Mouse (Mus musculus): ENCODE data around the gene Cmip. TPM values are rescaled to one million over a fixed set of nuclear protein-coding genes. Genes with fewer than 3 reads are reported as not detected.

The Cmip gene
- polyA plus RNA-seq, 1 experiment = 112 TPM

- Histone ChIP-seq H3K36me3 (ENCODE audit: control insufficient read depth, insufficient read depth, low read length) (peaks cover 2% of the 10 kb centered on the region), H3K4me1 (ENCODE audit: control insufficient read depth, insufficient read depth, low read length) (no peaks in the 10 kb centered on the region), H3K4me3 (ENCODE audit: insufficient read depth, low read depth, low read length) (no peak overlapping the region), H3K27me3 (replicated peaks; ENCODE audit: control insufficient read depth, insufficient read depth, low read length) (no peaks in the 10 kb centered on the region), H3K27ac (ENCODE audit: insufficient read depth, low read depth, low read length) (no peak overlapping the region)
- TF ChIP-seq POLR2A (IDR thresholded peaks at IDR 0.05; ENCODE audit: low read depth, low read length) (no peak), CTCF (conservative IDR thresholded peaks at IDR 0.05; ENCODE audit: insufficient read depth, insufficient read length, low read depth, low read length) (no peak)
- DNase-seq = no peak
- 90% methylated on average over 14 of the region's 14 CpGs for WGBS
These were observed 183.5 kb downstream of the Cmip start for GRCm38 (mm10) chr8:117440317-117440716.

- no peaks in the 10 kb centered on the region for H3K27me3 ChIP-seq (replicated peaks; ENCODE audit: control insufficient read depth, insufficient read depth, low read length)
- no peaks in the 10 kb centered on the region for H3K4me1 ChIP-seq (ENCODE audit: control insufficient read depth, insufficient read depth, low read length)
- DNase-seq = no peak
- no peak for TF ChIP-seq CTCF (conservative IDR thresholded peaks at IDR 0.05; ENCODE audit: insufficient read depth, insufficient read length, low read depth, low read length)
- TF ChIP-seq POLR2A (IDR thresholded peaks at IDR 0.05; ENCODE audit: low read depth, low read length) = no peak
- no peak overlapping the region for H3K4me3 ChIP-seq (ENCODE audit: insufficient read depth, low read depth, low read length)
- WGBS = 78% methylated on average over 6 of the region's 6 CpGs
- H3K27ac ChIP-seq (ENCODE audit: insufficient read depth, low read depth, low read length) = no peak overlapping the region
- H3K36me3 ChIP-seq (ENCODE audit: control insufficient read depth, insufficient read depth, low read length) = peaks cover 2% of the 10 kb centered on the region
These were observed 183.9 kb downstream of the Cmip start for GRCm38 (mm10) chr8:117440759-117441158.

- no peak for TF ChIP-seq POLR2A (IDR thresholded peaks at IDR 0.05; ENCODE audit: low read depth, low read length)
- no peak for TF ChIP-seq CTCF (conservative IDR thresholded peaks at IDR 0.05; ENCODE audit: insufficient read depth, insufficient read length, low read depth, low read length)
- peaks cover 1% of the 10 kb centered on the region for H3K36me3 ChIP-seq (ENCODE audit: control insufficient read depth, insufficient read depth, low read length)
- no peak overlapping the region for H3K27ac ChIP-seq (ENCODE audit: insufficient read depth, low read depth, low read length)
- H3K4me3 ChIP-seq (ENCODE audit: insufficient read depth, low read depth, low read length) = no peak overlapping the region
- 81% methylated on average over 5 of the region's 5 CpGs for WGBS
- no peaks in the 10 kb centered on the region for H3K4me1 ChIP-seq (ENCODE audit: control insufficient read depth, insufficient read depth, low read length)
- no peak for DNase-seq
- no peaks in the 10 kb centered on the region for H3K27me3 ChIP-seq (replicated peaks; ENCODE audit: control insufficient read depth, insufficient read depth, low read length)
These were observed 188.6 kb downstream of the Cmip start for GRCm38 (mm10) chr8:117445507-117445906.

GRCm38 (mm10) chr8:117446344-117446997 is 189.6 kb downstream of the Cmip start:
- WGBS = 61% methylated on average over 15 of the region's 15 CpGs
- Histone ChIP-seq H3K27ac (ENCODE audit: insufficient read depth, low read depth, low read length) (no peak overlapping the region), H3K4me3 (ENCODE audit: insufficient read depth, low read depth, low read length) (no peak overlapping the region), H3K36me3 (ENCODE audit: control insufficient read depth, insufficient read depth, low read length) (peaks cover 1% of the 10 kb centered on the region), H3K4me1 (ENCODE audit: control insufficient read depth, insufficient read depth, low read length) (no peaks in the 10 kb centered on the region), H3K27me3 (replicated peaks; ENCODE audit: control insufficient read depth, insufficient read depth, low read length) (no peaks in the 10 kb centered on the region)
- no peak for DNase-seq
- no peak for TF ChIP-seq CTCF (conservative IDR thresholded peaks at IDR 0.05; ENCODE audit: insufficient read depth, insufficient read length, low read depth, low read length)
- TF ChIP-seq POLR2A (IDR thresholded peaks at IDR 0.05; ENCODE audit: low read depth, low read length) = no peak

GRCm38 (mm10) chr8:117451072-117451471 is 194.2 kb downstream of the Cmip start:
- Histone ChIP-seq H3K27ac (ENCODE audit: insufficient read depth, low read depth, low read length) (no peak overlapping the region), H3K36me3 (ENCODE audit: control insufficient read depth, insufficient read depth, low read length) (peaks cover 4% of the 10 kb centered on the region), H3K27me3 (replicated peaks; ENCODE audit: control insufficient read depth, insufficient read depth, low read length) (no peaks in the 10 kb centered on the region), H3K4me1 (ENCODE audit: control insufficient read depth, insufficient read depth, low read length) (no peaks in the 10 kb centered on the region), H3K4me3 (ENCODE audit: insufficient read depth, low read depth, low read length) (no peak overlapping the region)
- DNase-seq = no peak
- no peak for TF ChIP-seq CTCF (conservative IDR thresholded peaks at IDR 0.05; ENCODE audit: insufficient read depth, insufficient read length, low read depth, low read length)
- no peak for TF ChIP-seq POLR2A (IDR thresholded peaks at IDR 0.05; ENCODE audit: low read depth, low read length)
- WGBS = 76% methylated on average over 9 of the region's 9 CpGs

- no peaks in the 10 kb centered on the region for H3K27me3 ChIP-seq (replicated peaks; ENCODE audit: control insufficient read depth, insufficient read depth, low read length)
- H3K4me3 ChIP-seq (ENCODE audit: insufficient read depth, low read depth, low read length) = no peak overlapping the region
- no peak for TF ChIP-seq POLR2A (IDR thresholded peaks at IDR 0.05; ENCODE audit: low read depth, low read length)
- no peak for TF ChIP-seq CTCF (conservative IDR thresholded peaks at IDR 0.05; ENCODE audit: insufficient read depth, insufficient read length, low read depth, low read length)
- WGBS = 70% methylated on average over 6 of the region's 6 CpGs
- no peak overlapping the region for H3K27ac ChIP-seq (ENCODE audit: insufficient read depth, low read depth, low read length)
- H3K4me1 ChIP-seq (ENCODE audit: control insufficient read depth, insufficient read depth, low read length) = no peaks in the 10 kb centered on the region
- no peak for DNase-seq
- peaks cover 6% of the 10 kb centered on the region; the same call in 1 of the 2 replicates for H3K36me3 ChIP-seq (ENCODE audit: control insufficient read depth, insufficient read depth, low read length)
These were observed 197.1 kb downstream of the Cmip start for GRCm38 (mm10) chr8:117453974-117454373.

- H3K36me3 ChIP-seq (ENCODE audit: control insufficient read depth, insufficient read depth, low read length) = peaks cover 4% of the 10 kb centered on the region; the same call in 1 of the 2 replicates
- no peak overlapping the region for H3K27ac ChIP-seq (ENCODE audit: insufficient read depth, low read depth, low read length)
- no peaks in the 10 kb centered on the region for H3K27me3 ChIP-seq (replicated peaks; ENCODE audit: control insufficient read depth, insufficient read depth, low read length)
- H3K4me3 ChIP-seq (ENCODE audit: insufficient read depth, low read depth, low read length) = no peak overlapping the region
- 88% methylated on average over 14 of the region's 14 CpGs for WGBS
- TF ChIP-seq POLR2A (IDR thresholded peaks at IDR 0.05; ENCODE audit: low read depth, low read length) (no peak), CTCF (conservative IDR thresholded peaks at IDR 0.05; ENCODE audit: insufficient read depth, insufficient read length, low read depth, low read length) (no peak)
- DNase-seq = no peak
- H3K4me1 ChIP-seq (ENCODE audit: control insufficient read depth, insufficient read depth, low read length) = no peaks in the 10 kb centered on the region
These were observed 197.8 kb downstream of the Cmip start for GRCm38 (mm10) chr8:117454516-117455116.
